Mouse (Mus musculus) heart, postnatal 0 days (tissue): Measurements from ENCODE around the gene Spem1.
A peak's percentile ranks its signal among the peaks of the same experiment; 100 is the strongest.

Experiments used
- CTCF ChIP-seq: IDR thresholded peaks from 2 replicates; pipeline ENCODE4 v1.5.1; 2016; ENCODE audit warnings: antibody characterized with exemption, control low read depth, low read depth
- EP300 ChIP-seq: IDR thresholded peaks from 2 replicates; pipeline ENCODE4 v1.6.1; 2016; ENCODE audit warnings: antibody characterized with exemption, low read depth

DNA sequence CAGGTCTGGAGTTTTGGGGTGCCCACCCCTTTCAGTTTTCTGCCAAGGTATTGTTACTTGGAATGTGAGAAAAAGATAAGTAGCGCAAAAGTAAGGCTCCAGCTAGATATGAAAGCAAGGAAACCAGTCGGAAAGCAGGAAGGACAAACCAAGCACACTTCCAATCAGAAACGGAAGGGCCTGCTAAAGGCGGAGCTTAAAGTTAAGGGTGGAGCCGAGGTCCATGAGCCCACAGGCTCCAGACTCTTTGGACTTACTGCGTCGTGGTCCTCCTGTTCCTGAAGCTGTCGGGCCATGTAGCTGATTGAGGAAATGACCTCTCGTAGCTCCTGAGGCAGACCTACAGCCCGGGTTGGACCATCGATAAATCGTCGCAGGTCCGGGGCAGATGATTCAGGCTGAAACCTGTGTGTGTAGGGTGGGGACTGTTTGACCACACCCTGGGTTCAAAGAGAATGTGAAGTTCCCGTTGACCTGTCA lies 37.1 kb downstream of the Spem1 start:
- TF ChIP-seq CTCF (no peak), EP300 (peak; percentile 27; the same call in 1 of the 2 replicates)
